Comparison of ENCODE assay signal across 9 mouse cellular contexts in genomic region chr2:109278036-109278435, GRCm38 (mm10). TPM values are rescaled to one million over a fixed set of nuclear protein-coding genes. Genes with fewer than 3 reads are reported as not detected.
DNase-seq lines count a peak whose midpoint lies in the region; ATAC-seq and TF ChIP-seq lines count a peak whose summit lies in the region.
"Had no signal": no experiment of that assay in that cellular context is flagged by ENCODE, and none has a peak within 500 bp of the region (broad histone marks: within the 10 kb centered on the region; RNA-seq: fewer than 3 reads in every experiment).

No protein-coding gene starts in this region.

- no peaks in the 10 kb centered on the region for H3K4me1 ChIP-seq in limb, embryonic 14.5 days (ENCODE audit: control insufficient read depth, insufficient read depth, low read length)
- peaks cover 12% of the 10 kb centered on the region; the same call in 1 of the 2 replicates for H3K4me1 ChIP-seq in midbrain, embryonic 14.5 days (ENCODE audit: control insufficient read depth, insufficient read depth, low read length)

- under 1% methylated on average over 16 of the region's 16 CpGs for WGBS in limb, embryonic 14.5 days
- WGBS in midbrain, embryonic 14.5 days, result under 1% methylated on average over 16 of the region's 16 CpGs

- no peak overlapping the region; the same call in 1 of the 2 replicates for H3K27ac ChIP-seq in limb, embryonic 14.5 days (replicated peaks; ENCODE audit: low read depth, low read length)
- H3K27ac ChIP-seq in midbrain, embryonic 14.5 days (replicated peaks; ENCODE audit: low read depth, low read length), result no peak overlapping the region

- peak overlapping the region; percentile 60 for H3K9ac ChIP-seq in limb, embryonic 14.5 days (ENCODE audit: low read depth, low read length, severe bottlenecking)
- H3K9ac ChIP-seq in midbrain, embryonic 14.5 days (replicated peaks; ENCODE audit: low read length), result peak overlapping the region; percentile 28; the same call in 1 of the 2 replicates

- DNase-seq in left cerebral cortex, adult 18-20 months (ENCODE audit: low spot score in 2 of 2), result peak; percentile 31
- DNase-seq in left cerebral cortex, adult 11 months (ENCODE audit: low spot score), result no peak
- peak; percentile 23 for DNase-seq in embryo, embryonic 11.5 days (ENCODE audit: low read depth, low spot score)
- DNase-seq in kidney, adult 18-20 months, result peak; percentile 65
- peak; percentile 33 for DNase-seq in limb, embryonic 14.5 days (ENCODE audit: low spot score)
- DNase-seq in midbrain, embryonic 14.5 days, result peak; percentile 35
- peak; percentile 62 to 66 for DNase-seq in spleen, postnatal 10 days (ENCODE audit: low spot score in 2 of 2)

- H3K9me3 ChIP-seq in limb, embryonic 14.5 days (ENCODE audit: control insufficient read depth, low read length), result no peaks in the 10 kb centered on the region
- H3K9me3 ChIP-seq in midbrain, embryonic 14.5 days (ENCODE audit: control insufficient read depth, low read length), result no peaks in the 10 kb centered on the region

- ATAC-seq in granulocyte monocyte progenitor cell, adult 5-6 weeks (replicated peaks; ENCODE audit: poor library complexity, severe bottlenecking), result peak; percentile 28
- ATAC-seq in limb, embryonic 14.5 days (ENCODE audit: low FRiP score, low read depth), result no peak
- no peak for ATAC-seq in midbrain, embryonic 14.5 days (ENCODE audit: low FRiP score, low TSS enrichment)
- ATAC-seq: Patski had no signal

- peak; percentile 36; the same call in 1 of the 2 replicates for TF ChIP-seq POLR2A in limb, embryonic 14.5 days (IDR thresholded peaks at IDR 0.05; ENCODE audit: borderline replicate concordance, extremely low read depth, insufficient read depth, insufficient read length)

- H3K36me3 ChIP-seq in limb, embryonic 14.5 days (ENCODE audit: control insufficient read depth, insufficient read depth, low read length), result no peaks in the 10 kb centered on the region
- H3K36me3 ChIP-seq in midbrain, embryonic 14.5 days (ENCODE audit: control insufficient read depth, insufficient read depth, low read length), result no peaks in the 10 kb centered on the region

- peak overlapping the region; percentile 43 for H3K4me3 ChIP-seq in limb, embryonic 14.5 days (replicated peaks; ENCODE audit: low read length)
- peak overlapping the region; percentile 38 for H3K4me3 ChIP-seq in midbrain, embryonic 14.5 days (replicated peaks; ENCODE audit: low read depth, low read length)

- no peaks in the 10 kb centered on the region for H3K27me3 ChIP-seq in limb, embryonic 14.5 days (ENCODE audit: control insufficient read depth, insufficient read depth, low read length)
- no peaks in the 10 kb centered on the region for H3K27me3 ChIP-seq in midbrain, embryonic 14.5 days (ENCODE audit: control insufficient read depth, insufficient read depth, low read length)
- H3K27me3 ChIP-seq: Patski had no signal

- H3K4me2 ChIP-seq in limb, embryonic 14.5 days (replicated peaks; ENCODE audit: low read depth, low read length, severe bottlenecking), result peak overlapping the region; percentile 54
- peak overlapping the region; percentile 59 for H3K4me2 ChIP-seq in midbrain, embryonic 14.5 days (ENCODE audit: low read length)

RNA-seq across cellular contexts. Expression of gene Kif18a, which starts 2.5 kb away (rescaled TPM):
- total RNA-seq in left cerebral cortex, adult 18-20 months (2021), result under 1 TPM; 0.73 to 0.79 TPM
- total RNA-seq in granulocyte monocyte progenitor cell, adult 5-6 weeks (2014; fragmentation: Nextera tagmentation), result 11.8 and 13.2 TPM in 2 replicates
- total RNA-seq in granulocyte monocyte progenitor cell, adult 5-6 weeks (2017), result 29.7 and 31.5 TPM in 2 replicates
- polyA plus RNA-seq in limb, embryonic 14.5 days (2012; rRNA removed), result 7.0 and 10.1 TPM in 2 replicates
- 16.0 and 16.5 TPM in 2 replicates for polyA plus RNA-seq in limb, embryonic 14.5 days (2014; fragmentation: Nextera tagmentation; extraction: Ambion mirVana)
- 4.6 and 9.9 TPM in 2 replicates for polyA plus RNA-seq in midbrain, embryonic 14.5 days (2014; fragmentation: Nextera tagmentation; extraction: Ambion mirVana)

RNA-seq across cellular contexts. Expression of gene Mettl15, which starts 2.5 kb away (rescaled TPM):
- 1 to 10 TPM; 6.1 to 7.0 TPM for total RNA-seq in left cerebral cortex, adult 18-20 months (2021)
- 7.0 and 14.4 TPM in 2 replicates for total RNA-seq in granulocyte monocyte progenitor cell, adult 5-6 weeks (2014; fragmentation: Nextera tagmentation)
- total RNA-seq in granulocyte monocyte progenitor cell, adult 5-6 weeks (2017), result 7.3 and 8.6 TPM in 2 replicates
- 7.7 and 8.5 TPM in 2 replicates for polyA plus RNA-seq in limb, embryonic 14.5 days (2012; rRNA removed)
- 9.4 and 10.7 TPM in 2 replicates for polyA plus RNA-seq in limb, embryonic 14.5 days (2014; fragmentation: Nextera tagmentation; extraction: Ambion mirVana)
- polyA plus RNA-seq in midbrain, embryonic 14.5 days (2014; fragmentation: Nextera tagmentation; extraction: Ambion mirVana), result 10.7 and 11.0 TPM in 2 replicates

Comparison
In these comparisons a context has a peak if more than half of its experiments do, and no peak if none do; other contexts are left out.
1. RNA of gene Kif18a, which starts 2.5 kb away (total RNA-seq): 11.8 to 31.5 TPM in granulocyte monocyte progenitor cell, adult 5-6 weeks; 0.73 to 0.79 TPM in left cerebral cortex, adult 18-20 months; every median in the first group is over 4 times any median in the second.